Mouse (Mus musculus): ENCODE measurements around the gene Ogfrl1. TPM values are rescaled to one million over a fixed set of nuclear protein-coding genes. Genes with fewer than 3 reads are reported as not detected.

The Ogfrl1 gene
- total RNA-seq, 2 experiments from 2014 or later, result 6.3 to 7.7 TPM

DNA sequence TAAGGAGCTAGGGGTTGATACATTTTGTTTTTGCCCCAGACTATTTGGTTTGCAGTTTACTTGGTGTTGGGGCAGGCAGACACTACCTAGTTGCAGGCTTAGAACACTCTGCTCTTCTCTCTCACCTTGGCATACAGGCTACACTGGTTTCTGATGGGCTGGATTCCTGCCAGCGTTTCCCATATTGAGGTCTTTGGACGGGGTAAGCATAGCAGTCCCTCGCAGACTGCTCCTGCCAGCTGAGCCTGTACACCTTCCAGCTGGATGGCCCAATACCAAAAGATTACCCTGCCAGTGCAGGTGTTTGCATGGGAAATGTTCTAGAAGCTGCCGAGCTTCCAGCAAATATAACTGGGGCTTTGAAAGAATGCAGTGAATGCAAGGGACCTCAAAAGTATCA, 45.8 kb downstream of the Ogfrl1 start:
- no peak for DNase-seq

DNA sequence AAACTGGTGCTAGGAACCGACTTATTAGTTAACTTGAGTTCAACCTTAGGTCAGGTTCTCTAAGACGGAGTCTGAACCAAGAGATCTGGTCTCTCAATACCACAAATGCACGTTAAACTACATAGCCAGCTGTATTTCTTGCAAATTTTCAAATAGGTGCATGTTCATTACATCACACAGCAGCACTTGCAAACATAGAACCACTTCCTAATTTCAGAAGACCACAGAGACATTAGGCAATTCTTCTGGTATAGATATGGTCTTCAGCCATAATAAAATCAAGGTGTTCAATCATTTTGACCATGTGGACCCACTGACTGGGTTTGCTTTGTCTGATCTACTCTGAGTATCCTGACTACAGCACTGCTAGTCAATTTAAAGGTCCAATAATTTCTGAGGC, 51.9 kb downstream of the Ogfrl1 start:
- no peak for DNase-seq

DNA sequence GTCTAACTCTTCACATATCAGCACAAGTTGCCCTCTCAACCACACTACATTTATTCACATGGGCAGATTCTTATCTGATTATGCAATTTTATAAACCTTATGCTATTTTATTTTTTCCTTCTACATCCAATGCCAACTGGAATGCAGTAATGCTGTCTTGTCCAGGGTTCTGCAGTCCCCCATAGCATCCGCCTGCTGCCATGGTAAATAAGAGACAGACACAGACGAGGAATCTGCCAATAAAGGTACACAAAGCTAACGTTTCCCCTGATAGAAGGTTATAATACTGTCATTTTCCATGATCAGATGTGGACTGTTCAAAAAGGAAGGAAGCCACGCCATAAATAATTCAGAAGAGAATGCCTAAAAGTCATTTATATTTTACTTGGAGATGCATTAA, 54.7 kb downstream of the Ogfrl1 start:
- DNase-seq, result no peak

DNA sequence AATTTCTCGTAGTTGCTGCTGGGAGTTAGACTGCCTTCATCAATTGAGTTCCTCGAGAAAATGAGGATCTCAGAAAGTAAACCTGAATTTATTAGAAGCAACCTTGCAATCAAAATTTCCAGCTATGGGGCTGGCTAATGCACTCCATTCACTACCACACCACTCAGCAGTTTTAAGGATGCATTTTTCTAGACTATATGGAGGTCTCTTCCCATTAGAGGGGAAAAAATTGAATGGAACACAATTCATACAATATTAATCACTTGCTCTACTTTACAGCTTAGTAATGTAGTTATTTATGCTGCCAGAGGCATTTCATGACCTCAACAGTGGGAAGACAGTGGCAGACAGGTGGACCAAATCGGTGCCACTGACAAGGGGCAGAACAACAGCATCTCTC, 55.3 kb downstream of the Ogfrl1 start:
- DNase-seq, result no peak

DNA sequence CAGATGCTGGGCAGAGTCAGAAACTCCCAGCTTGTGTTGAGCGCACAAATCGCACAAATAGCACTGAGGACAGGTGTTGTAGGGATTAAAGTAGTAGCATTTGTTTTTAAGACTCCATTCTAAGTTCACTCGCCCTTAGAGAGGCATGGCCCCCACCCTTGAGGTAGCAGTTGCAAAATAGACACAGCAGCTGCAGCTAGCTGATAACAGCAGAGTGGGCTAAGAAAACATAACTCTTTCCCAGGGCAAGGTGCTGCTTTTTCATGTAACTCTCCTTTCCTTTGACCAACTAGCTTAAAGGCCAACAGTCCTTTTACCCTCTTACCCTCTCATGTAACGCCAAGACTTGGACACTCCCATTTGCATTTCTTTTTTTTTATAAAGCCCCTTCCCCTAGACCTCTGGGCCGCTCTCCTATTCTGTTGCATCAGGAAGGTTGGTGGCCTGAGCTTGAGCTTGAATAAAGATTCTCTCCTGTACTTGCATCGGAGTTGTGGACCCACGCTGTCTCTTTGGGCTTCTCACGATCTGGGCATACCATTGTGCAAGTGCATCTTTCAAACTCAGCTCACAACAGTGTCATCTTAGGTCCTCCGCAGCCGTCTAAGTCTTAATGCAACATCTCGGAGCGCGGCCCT, 61.7 kb downstream of the Ogfrl1 start:
- no peak for DNase-seq

DNA sequence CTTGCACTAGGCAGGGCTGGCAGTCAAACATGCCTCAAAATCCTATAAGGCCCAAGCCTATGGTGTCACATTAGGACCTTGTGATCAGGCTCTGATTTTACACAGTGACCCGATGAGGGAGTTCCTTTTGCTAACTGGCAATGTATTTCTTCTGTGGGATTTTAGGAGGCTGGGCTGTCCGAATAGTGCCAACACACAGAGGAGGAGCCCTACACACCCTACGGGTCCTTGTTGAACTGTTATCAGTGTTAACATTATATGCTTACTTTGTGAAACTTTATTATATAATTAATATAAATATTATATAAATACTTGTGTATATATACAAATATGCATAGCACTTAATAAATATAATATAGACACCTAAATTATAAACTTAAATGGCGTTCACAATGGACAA, 62.5 kb downstream of the Ogfrl1 start:
- DNase-seq, result no peak

DNA sequence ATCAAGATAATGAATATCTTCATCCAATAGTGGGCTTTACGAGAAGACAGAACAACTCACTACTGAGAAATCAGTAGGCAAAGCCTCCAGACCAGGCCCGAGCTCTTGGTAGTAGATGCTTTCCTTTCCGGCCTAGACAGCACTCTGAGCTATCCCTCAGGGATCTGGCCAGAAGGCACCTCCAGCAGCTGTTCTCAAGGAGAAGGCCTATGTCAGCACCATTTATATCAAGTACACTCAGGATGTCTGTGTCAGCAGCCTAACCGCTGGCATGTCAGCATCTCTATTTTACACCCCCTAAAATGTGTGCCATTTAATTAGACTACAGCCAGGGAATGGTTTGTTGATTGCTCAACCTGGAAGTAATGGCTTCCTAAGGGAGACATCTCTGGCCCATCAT, 65.4 kb downstream of the Ogfrl1 start:
- DNase-seq, result no peak

DNA sequence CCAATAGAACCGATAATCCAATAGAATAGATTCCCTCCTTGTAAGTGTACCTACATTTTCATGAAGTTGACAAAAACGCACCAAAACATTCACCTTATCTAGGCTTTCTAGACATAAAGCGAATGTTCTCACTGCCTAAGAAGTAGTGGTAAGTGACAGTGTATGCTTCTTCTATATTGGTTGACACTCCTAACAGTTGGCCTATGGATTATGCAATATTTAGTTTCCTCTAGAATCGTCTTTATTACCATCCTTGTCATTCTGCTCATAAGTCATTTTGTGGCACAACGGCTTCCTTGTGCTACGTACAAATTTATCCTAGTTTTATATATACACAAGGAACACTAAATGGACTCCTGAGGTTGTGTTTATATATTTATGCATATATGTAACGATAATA, 72.4 kb downstream of the Ogfrl1 start:
- DNase-seq, result no peak

DNA sequence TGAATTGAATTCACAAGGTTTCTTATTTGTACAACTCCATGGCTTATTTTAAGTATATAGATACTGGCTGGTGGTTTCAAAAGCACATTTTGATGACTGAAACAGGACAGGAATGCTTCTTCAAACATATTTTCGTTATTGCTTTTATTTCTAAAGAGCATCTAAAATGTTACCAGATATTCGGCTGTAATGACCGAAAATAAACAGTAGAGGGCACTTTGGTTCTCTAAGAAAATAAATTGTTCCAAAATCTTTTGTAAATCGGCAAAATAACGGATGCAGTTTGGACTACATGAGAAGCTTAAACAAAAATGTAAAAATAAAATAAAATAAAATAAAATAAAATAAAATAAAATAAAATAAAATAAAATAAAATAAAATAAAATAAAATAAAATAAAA, 73.3 kb downstream of the Ogfrl1 start:
- DNase-seq, result no peak

DNA sequence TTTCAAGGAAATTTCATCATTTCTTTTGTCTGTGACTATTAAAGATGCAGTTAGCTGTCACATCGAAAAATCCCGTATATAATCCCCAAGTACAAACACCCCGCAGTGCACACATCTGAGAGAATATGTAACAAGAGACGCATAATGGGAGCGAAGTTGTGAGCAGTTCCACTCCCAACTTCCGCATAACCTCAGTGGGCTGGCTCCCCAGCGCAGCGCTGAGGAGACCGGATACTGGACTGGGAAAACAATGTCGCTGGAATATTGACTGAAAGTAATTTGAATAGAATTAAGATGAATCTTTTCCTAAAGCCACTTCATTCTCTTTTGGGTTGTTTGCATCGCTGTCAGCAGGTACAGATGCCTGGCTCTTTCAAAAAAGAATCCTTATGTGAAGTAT, 74.3 kb downstream of the Ogfrl1 start:
- no peak for DNase-seq

DNA sequence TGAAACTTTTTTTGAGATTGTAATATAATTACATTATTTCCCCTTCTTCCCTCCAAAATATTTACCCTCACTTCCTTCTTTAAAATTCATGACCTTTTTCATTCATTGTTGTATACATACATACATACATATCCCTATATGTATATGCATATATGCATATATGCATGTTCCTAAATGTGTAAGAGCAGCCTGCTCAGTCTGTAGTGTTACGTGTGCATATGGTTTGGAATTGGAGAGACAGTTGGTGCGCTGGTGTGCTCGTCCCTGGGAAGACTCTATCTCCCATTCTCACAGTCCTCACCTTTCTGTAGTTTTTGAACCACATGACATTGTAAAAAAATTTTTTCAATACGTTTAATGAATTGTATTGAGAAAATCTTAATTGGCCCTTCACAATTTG, 75.4 kb downstream of the Ogfrl1 start:
- no peak for DNase-seq

DNA sequence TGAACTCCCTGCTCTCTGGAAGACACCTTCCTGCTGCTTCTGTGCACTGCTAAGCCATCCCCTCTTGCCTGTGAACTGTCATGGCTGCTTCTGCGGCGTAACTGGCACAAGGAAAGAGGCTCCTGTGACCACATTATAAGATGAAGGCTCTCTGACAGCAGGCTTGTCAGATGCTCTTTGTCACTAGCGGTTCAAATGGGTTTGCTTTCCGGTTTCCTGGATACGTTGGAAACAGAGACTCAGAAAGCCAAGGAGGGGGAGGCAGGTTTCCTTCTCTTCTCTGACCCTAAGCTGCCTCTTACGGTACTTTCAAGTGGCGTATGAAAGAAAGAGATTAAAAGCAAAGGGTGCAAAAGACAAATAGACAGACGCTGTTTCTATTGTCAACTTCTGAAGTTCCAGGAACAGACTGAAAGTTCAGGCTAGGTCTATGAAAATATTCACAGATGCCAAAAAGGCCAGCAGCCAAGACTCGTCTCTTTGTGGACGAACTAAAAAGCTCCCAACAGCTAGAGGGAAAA, 76.2 kb downstream of the Ogfrl1 start:
- DNase-seq, result peak; percentile 14

DNA sequence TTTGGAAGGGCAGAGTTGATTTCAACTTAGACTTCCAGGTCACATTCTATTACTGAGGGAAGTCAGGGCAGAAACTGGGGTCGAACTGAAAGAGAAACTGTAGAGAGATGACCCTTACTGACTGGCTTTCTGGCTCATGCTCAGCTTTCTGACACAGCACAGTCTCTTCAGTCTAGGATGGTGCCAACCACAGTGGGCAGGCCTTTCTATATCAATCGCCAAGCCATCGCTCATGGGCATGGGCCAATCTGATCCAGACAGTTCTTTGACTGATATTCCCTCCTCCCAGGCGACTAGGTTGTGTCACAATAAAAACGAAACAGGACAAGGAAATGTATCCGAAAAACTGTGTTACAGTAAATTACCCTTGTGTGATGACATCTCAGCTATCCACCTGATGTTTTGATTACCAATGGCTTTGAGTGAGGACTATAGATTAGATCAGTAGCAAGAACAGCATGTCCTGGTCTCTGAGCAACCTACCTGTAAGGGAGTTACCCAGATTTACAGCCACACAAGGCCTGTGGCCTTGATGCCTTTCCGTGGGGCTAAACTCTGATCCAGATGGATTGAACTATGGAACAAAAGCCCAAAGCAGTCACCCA, 76.9 kb downstream of the Ogfrl1 start:
- DNase-seq, result no peak

Measured in adrenal gland, postnatal 10 days (tissue).